Mouse (Mus musculus) neural tube, embryonic 11.5 days (tissue): ENCODE data around the gene Uqcrq. TPM values are rescaled to one million over a fixed set of nuclear protein-coding genes. Genes with fewer than 3 reads are reported as not detected.

Experiments
- ATAC-seq: fragments of 200-750 bp; cut with Nextera tagmentation; 2 replicates; pipeline ENCODE4 v1.8.0; 2017; ENCODE audit warnings: moderate number of reproducible peaks, mild to moderate bottlenecking, moderate TSS enrichment, moderate library complexity; ENCODE audit not compliant: insufficient read depth, low FRiP score, low TSS enrichment
- DNase-seq: peaks from one replicate; pipeline ENCODE4 v3.0.0-alpha.2; 2015; ENCODE audit warnings: low spot score
- H3K27ac ChIP-seq: fragments of 300-500 bp; sonication (generic); 2 replicates; pipeline ENCODE4 v1.5.1; 2014; ENCODE audit warnings: low read depth, mild to moderate bottlenecking, low read length
- H3K27me3 ChIP-seq: fragments of 300-500 bp; sonication (generic); 2 replicates; pipeline ENCODE4 v1.6.1; 2014; ENCODE audit warnings: mild to moderate bottlenecking, low read length, mixed read lengths; ENCODE audit not compliant: control insufficient read depth, insufficient read depth
- H3K36me3 ChIP-seq: fragments of 300-500 bp; sonication (generic); 2 replicates; pipeline ENCODE4 v1.6.1; 2014; ENCODE audit warnings: mild to moderate bottlenecking, low read length, moderate library complexity, mixed read lengths; ENCODE audit not compliant: control insufficient read depth, insufficient read depth
- H3K4me1 ChIP-seq: fragments of 300-500 bp; sonication (generic); 2 replicates; pipeline ENCODE4 v1.6.1; 2014; ENCODE audit warnings: low read length, mixed read lengths; ENCODE audit not compliant: control insufficient read depth, insufficient read depth
- H3K4me2 ChIP-seq: fragments of 300-500 bp; sonication (generic); 2 replicates; pipeline ENCODE4 v1.6.1; 2014; ENCODE audit warnings: low read depth, mild to moderate bottlenecking, moderate library complexity
- H3K4me3 ChIP-seq: fragments of 300-500 bp; sonication (generic); 2 replicates; pipeline ENCODE4 v1.5.1; 2014; ENCODE audit warnings: low read depth, low read length
- H3K9ac ChIP-seq: fragments of 300-500 bp; sonication (generic); 2 replicates; pipeline ENCODE4 v1.6.1; 2014; ENCODE audit warnings: mild to moderate bottlenecking, low read length
- H3K9me3 ChIP-seq: fragments of 300-500 bp; sonication (generic); 2 replicates; pipeline ENCODE4 v1.6.1; 2016; ENCODE audit warnings: low read length; ENCODE audit not compliant: control insufficient read depth
- WGBS: fragments of 180-500 bp; shearing (Covaris S2); extraction: QIAGEN DNeasy Blood & Tissue Kit; methylation state at CpG from one replicate; pipeline ENCODE4 v1.1.7; 2014; 5-methylcytosine and 5-hydroxymethylcytosine counted together
- polyA plus RNA-seq: library from polyadenylated mRNA; unstranded; fragments of >200 nt; fragmentation: Nextera tagmentation; extraction: Ambion mirVana; gene quantifications from 2 replicates; pipeline ENCODE4 v1.2.1, GENCODE M21; 2014

The Uqcrq gene
- 559 and 570 TPM in 2 replicates for polyA plus RNA-seq

DNA sequence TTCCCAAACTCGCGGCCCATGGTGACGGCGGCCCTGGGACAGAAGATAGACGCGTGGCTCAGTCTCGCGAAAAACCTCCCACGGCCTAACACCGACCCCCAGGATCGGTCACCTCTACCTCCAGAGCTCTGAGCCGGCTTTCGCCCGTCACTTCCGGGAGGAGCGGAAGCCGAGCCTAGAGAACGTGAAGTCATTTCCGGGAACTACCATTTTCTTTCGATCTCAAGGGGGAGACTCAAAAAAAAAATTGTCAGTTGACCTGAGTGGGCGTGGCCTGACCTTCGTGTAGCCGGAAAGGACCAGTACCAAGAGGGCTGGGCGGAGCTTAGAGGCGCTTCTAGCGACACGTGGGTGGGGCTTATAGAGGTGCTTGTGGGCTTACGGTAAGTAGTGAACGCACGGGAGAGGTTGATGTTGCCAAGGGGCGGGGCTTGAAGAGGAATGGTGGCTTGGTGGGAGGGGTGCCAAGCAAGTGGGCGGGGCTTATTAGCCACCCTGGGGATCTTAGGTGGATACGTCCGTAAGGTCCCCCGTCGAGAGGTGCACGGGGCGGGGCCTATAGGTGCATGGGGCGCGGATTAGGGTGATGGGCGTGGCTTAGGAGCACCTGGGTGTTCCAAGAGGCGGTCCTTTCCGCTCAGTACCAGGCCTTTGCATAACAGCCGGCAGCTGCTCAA lies at the start of gene Uqcrq, which contains the start of gene Gdf9:
Gene Uqcrq, minus strand, starts transcription at position 162 of the 677 bp plus-strand sequence.
Gene Gdf9, plus strand, starts transcription at position 354 of the 677 bp plus-strand sequence.
- WGBS, result under 1% methylated on average over 44 of the region's 44 CpGs
- DNase-seq (peak; percentile 98), ATAC-seq (peak; percentile 94)
- peak within 1 kb of the TSS; percentile 87 for H3K4me2 ChIP-seq
- peak within 1 kb of the TSS; percentile 56; the same call in 1 of the 2 replicates for H3K27ac ChIP-seq
- H3K36me3 ChIP-seq, result peaks cover 5% of the 10 kb centered on the region; the same call in 1 of the 2 replicates
- peak within 1 kb of the TSS; percentile 97 for H3K4me3 ChIP-seq
- H3K9ac ChIP-seq, result peak within 1 kb of the TSS; percentile 84
- H3K27me3 ChIP-seq, result no peaks in the 10 kb centered on the region
- H3K4me1 ChIP-seq, result peaks cover 8% of the 10 kb centered on the region
- H3K9me3 ChIP-seq, result no peaks in the 10 kb centered on the region

DNA sequence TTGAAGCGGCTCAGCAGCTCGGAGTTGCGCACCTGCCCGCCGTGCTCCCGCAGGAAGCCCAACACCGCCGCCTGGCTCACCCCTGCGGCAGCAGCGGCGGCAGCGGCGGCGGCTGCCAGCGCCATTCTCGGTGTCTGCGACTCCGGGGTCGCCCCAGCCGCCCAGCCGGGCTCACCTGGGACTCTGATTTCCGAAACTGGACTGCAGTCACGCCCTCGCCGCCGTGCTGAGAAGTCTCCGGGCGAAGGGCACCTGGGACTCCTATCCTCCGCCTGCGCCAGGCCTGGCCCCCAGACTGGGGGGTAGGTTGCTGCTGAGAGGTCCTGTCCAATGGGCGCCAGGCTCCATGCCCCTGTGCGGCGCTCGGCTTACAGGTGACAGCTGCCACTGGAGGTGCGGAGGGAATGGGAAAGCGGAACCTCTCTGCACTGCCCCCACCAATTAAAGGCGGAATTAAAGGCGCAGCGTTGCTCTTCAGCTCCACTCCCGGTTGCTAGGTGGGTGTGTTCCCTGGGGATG lies 49.2 kb upstream of the Uqcrq start, which contains the start of the genes Gm9945 and Sowaha:
Gene Gm9945, plus strand, starts transcription at position 384 of the 519 bp plus-strand sequence.
Gene Sowaha, minus strand, starts transcription at position 492 of the 519 bp plus-strand sequence.
- Histone ChIP-seq H3K4me1 (peaks cover 4% of the 10 kb centered on the region), H3K4me3 (peak within 1 kb of the TSS; percentile 35), H3K36me3 (no peaks in the 10 kb centered on the region), H3K4me2 (peak within 1 kb of the TSS; percentile 44), H3K9ac (peak within 1 kb of the TSS; percentile 32; the same call in 1 of the 2 replicates), H3K27ac (no peak within 1 kb of the TSS), H3K27me3 (peaks cover 48% of the 10 kb centered on the region), H3K9me3 (no peaks in the 10 kb centered on the region)
- ATAC-seq, result no peak; the same call in 1 of the 2 replicates
- DNase-seq, result peak; percentile 41
- WGBS, result 3% methylated on average over 40 of the region's 40 CpGs

DNA sequence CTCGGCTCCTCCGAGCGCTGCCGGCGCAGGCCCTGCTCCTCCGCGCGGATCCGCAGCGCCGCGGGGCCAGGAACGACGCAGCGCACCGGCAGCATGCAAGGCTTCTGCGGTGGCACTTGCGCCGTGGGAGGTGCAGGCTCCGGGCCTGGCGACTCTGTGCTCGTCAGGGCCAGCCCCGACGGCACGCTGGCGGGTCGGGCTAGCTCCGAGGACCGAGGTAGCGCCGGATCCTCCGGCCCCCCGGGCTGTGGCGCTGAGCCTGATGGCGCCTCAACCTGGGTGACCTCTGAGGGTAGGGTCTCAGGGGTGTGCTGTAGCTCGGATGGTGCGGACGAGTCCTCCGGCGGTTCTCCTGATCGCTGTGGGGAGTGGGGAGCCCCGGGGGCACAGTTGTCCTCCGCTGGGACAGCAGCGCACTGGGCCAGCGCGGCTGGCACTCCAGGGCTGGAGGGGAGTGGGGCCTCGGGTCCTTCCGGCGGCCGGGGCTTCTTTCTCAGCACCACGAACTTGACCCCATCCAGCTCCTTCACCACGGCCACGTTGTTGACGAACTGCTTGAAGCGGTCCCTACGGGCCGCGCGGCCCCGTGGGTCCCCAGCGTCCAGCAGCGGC lies 48.6 kb upstream of the Uqcrq start:
- Histone ChIP-seq H3K4me2 (peak overlapping the region; percentile 44), H3K9ac (peak overlapping the region; percentile 32; the same call in 1 of the 2 replicates), H3K27me3 (peaks cover 48% of the 10 kb centered on the region), H3K4me3 (peak overlapping the region; percentile 35), H3K4me1 (peaks cover 4% of the 10 kb centered on the region), H3K9me3 (no peaks in the 10 kb centered on the region), H3K36me3 (no peaks in the 10 kb centered on the region), H3K27ac (no peak overlapping the region)
- WGBS, result 1% methylated on average over 62 of the region's 62 CpGs
- DNase-seq (peak; percentile 43), ATAC-seq (no peak)

DNA sequence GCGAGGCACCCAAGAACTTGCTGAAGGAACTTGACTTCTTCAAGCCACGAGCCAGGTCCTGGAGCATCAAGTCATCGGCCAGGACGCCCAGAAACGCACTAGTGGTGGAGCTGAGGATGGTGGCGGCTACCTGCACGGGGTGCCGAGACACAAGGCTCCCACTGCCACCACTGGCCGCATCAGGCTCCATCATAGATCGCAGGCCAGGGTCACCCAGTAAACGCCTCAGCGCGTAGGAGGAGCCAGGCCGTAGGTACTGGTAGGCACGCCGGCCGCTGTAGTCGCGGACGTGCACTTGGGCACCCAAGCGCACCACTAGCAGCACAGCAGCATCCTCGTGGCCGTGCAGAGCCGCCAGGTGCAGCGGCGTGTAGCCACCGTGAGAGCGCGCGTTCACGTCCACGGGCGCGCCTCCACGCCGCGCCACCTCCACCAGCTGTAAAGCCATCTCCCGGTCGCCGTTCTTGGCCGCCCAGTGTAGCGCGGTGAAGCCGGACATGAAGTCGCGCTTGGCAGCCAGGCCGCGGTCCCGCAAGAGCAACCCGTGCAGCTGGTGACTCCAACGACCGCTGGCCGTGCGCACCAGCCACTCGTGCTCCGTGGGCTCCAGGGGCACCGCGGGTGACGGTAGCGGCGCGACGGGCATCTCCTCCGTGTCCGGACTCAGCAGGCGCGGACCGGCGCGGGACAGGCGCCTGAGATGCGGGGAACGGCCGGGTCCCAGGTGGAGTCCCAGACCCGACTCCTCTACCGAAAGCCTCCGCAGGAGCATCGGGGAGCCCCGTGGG lies 47.9 kb upstream of the Uqcrq start:
- DNase-seq (peak; percentile 43), ATAC-seq (no peak)
- Histone ChIP-seq H3K27me3 (peaks cover 51% of the 10 kb centered on the region), H3K36me3 (no peaks in the 10 kb centered on the region), H3K27ac (no peak overlapping the region), H3K9ac (peak overlapping the region; percentile 32; the same call in 1 of the 2 replicates), H3K4me3 (peak overlapping the region; percentile 35), H3K9me3 (no peaks in the 10 kb centered on the region), H3K4me1 (peaks cover 4% of the 10 kb centered on the region), H3K4me2 (peak overlapping the region; percentile 44)
- 5% methylated on average over 69 of the region's 79 CpGs for WGBS

DNA sequence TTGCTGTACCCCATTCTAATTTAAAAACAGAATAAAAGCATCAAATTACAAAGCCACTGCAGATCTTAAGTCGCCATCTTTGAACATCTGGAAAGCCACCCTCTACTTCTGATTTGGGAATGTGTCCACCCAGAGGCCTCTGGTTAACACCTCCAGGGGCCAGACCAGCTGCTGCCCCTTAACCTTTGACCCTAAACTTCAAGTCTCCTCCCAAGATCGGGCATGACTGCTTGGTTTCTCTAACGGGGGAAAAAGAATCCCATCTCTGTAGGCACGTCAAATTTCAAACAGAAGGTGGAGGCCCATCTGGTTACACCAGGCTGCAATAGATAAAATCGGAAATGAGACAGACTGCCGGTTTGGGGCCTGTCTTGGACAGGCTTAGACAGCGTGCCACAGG lies 47.2 kb upstream of the Uqcrq start:
- H3K9ac ChIP-seq, result no peak overlapping the region
- no peak overlapping the region for H3K27ac ChIP-seq
- H3K9me3 ChIP-seq, result no peaks in the 10 kb centered on the region
- no peaks in the 10 kb centered on the region for H3K36me3 ChIP-seq
- 36% methylated on average over 7 of the region's 7 CpGs for WGBS
- no peak for DNase-seq
- peaks cover 4% of the 10 kb centered on the region for H3K4me1 ChIP-seq
- peaks cover 51% of the 10 kb centered on the region for H3K27me3 ChIP-seq
- no peak overlapping the region for H3K4me3 ChIP-seq
- no peak overlapping the region for H3K4me2 ChIP-seq
- no peak for ATAC-seq

DNA sequence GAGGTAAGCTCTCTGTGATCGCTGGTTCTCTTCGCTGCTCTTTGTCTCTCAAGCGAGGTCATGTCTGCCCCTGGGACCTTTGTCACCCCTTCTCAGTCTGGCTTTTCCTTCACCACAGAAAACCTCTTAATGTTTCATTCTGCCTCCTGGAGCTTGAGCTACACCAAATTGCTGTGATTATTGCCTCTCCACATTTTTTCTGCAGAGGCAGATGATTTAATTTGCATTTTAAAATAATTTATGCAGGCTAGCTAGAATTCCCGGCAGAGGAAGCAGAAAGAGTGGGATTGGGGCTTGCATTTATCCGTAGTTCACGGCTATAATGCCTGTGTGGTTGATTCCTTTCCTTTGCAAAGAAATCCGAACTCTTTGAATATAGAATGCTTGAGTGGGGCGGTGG lies 45.0 kb upstream of the Uqcrq start:
- H3K4me2 ChIP-seq, result no peak overlapping the region
- peaks cover 48% of the 10 kb centered on the region for H3K27me3 ChIP-seq
- H3K27ac ChIP-seq, result no peak overlapping the region
- ATAC-seq (no peak), DNase-seq (no peak)
- 33% methylated on average over 8 of the region's 8 CpGs for WGBS
- no peak overlapping the region for H3K4me3 ChIP-seq
- H3K9ac ChIP-seq, result no peak overlapping the region
- no peaks in the 10 kb centered on the region for H3K9me3 ChIP-seq
- H3K36me3 ChIP-seq, result no peaks in the 10 kb centered on the region
- H3K4me1 ChIP-seq, result peaks cover 4% of the 10 kb centered on the region

DNA sequence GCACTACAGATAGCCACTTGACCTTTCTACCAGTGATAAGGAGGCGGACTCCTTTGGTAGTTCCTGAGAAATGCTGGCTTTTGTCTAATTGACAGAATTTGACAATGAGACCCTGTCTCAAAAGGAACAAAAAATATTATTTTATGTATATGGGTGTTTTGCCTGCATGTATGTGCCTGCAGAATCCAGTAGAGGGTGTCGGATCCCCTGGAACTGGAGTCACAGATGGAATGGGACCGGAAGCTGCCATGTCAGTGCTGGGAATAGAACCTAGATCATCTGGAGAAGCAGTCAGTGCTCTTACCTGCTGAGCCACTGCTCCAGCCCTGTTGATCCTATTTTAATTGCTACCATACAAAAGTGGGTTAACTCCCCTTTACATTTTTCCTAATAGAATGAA lies 42.1 kb upstream of the Uqcrq start:
- 79% methylated on average over 3 of the region's 3 CpGs for WGBS

More for the DNA sequence above, 42.1 kb upstream of the Uqcrq start:
- Histone ChIP-seq H3K36me3 (no peaks in the 10 kb centered on the region), H3K4me1 (peaks cover 8% of the 10 kb centered on the region; the same call in 1 of the 2 replicates), H3K4me3 (no peak overlapping the region), H3K4me2 (no peak overlapping the region), H3K27ac (no peak overlapping the region), H3K9ac (no peak overlapping the region), H3K9me3 (no peaks in the 10 kb centered on the region), H3K27me3 (peaks cover 19% of the 10 kb centered on the region)
- ATAC-seq (no peak), DNase-seq (no peak)
